Mouse (Mus musculus): Measurements from ENCODE around the gene Lsr. TPM values are rescaled to one million over a fixed set of nuclear protein-coding genes. Genes with fewer than 3 reads are reported as not detected.

Lsr gene
- polyA plus RNA-seq, 1 experiment from 2014 or later = 22.7 TPM

DNA sequence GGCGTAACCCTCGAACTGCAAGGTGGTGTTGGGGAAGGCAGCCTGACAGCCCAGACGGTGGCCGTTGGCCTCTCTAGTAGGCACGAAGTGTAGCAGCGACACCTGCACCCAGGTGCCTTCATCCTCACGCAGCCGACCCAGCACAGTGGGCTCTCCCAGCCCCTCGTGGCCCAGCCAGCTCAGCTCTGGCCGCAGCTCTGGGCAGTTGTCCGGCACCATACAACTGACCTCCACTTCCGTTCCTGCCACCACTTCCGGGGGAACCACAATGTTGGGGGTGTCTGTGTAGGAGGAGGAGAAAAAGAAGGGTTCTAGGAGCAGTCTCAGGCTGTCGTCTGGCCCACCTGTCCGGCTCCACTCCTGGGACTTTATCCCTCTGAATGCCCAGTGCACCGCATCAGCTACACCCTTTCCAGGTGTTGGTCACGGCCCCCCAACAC lies 64.3 kb downstream of the Lsr start:
- H3K4me3 ChIP-seq (ENCODE audit: low read depth, low read length) = peak overlapping the region; percentile 26
- no peaks in the 10 kb centered on the region for H3K27me3 ChIP-seq (replicated peaks; ENCODE audit: control insufficient read depth, insufficient read depth, low read length)
- no peaks in the 10 kb centered on the region for H3K36me3 ChIP-seq (ENCODE audit: control insufficient read depth, insufficient read depth, low read length)
- DNase-seq (ENCODE audit: low spot score) (no peak), ATAC-seq (ENCODE audit: low read depth) (peak; percentile 38; the same call in 1 of the 2 replicates)
- peak overlapping the region; percentile 62 for H3K4me2 ChIP-seq (ENCODE audit: low read depth, low read length)
- no peak overlapping the region for H3K27ac ChIP-seq (replicated peaks; ENCODE audit: low read depth, low read length)
- no peaks in the 10 kb centered on the region for H3K9me3 ChIP-seq (ENCODE audit: control insufficient read depth, low read length)
- no peak overlapping the region for H3K9ac ChIP-seq (ENCODE audit: low read depth, low read length)
- WGBS = 27% methylated on average over 16 of the region's 17 CpGs
- H3K4me1 ChIP-seq (ENCODE audit: control insufficient read depth, insufficient read depth, low read length) = peaks cover 13% of the 10 kb centered on the region

- Histone ChIP-seq H3K36me3 (ENCODE audit: control insufficient read depth, insufficient read depth, low read length) (no peaks in the 10 kb centered on the region), H3K27me3 (replicated peaks; ENCODE audit: control insufficient read depth, insufficient read depth, low read length) (no peaks in the 10 kb centered on the region), H3K9ac (ENCODE audit: low read depth, low read length) (0 out of 2 replicates have a peak overlapping the region, but pooled peaks have one; percentile 20), H3K9me3 (ENCODE audit: control insufficient read depth, low read length) (no peaks in the 10 kb centered on the region), H3K4me2 (ENCODE audit: low read depth, low read length) (peak overlapping the region; percentile 62), H3K4me1 (ENCODE audit: control insufficient read depth, insufficient read depth, low read length) (peaks cover 13% of the 10 kb centered on the region), H3K27ac (replicated peaks; ENCODE audit: low read depth, low read length) (no peak overlapping the region), H3K4me3 (ENCODE audit: low read depth, low read length) (peak overlapping the region; percentile 26)
- WGBS = under 1% methylated on average over 17 of the region's 26 CpGs
- ATAC-seq (ENCODE audit: low read depth) = peak; percentile 77
- peak; percentile 63 for DNase-seq (ENCODE audit: low spot score)
Observed at GRCm38 (mm10) chr7:30908277-30908991, 64.8 kb downstream of the Lsr start.

Other genes starting within 250 kb of the Lsr start
- gene Tmem147, start 243.9 kb downstream of the Lsr start, polyA plus RNA-seq (2014; fragmentation: Nextera tagmentation; extraction: Ambion mirVana) = 212 and 214 TPM in 2 replicates
- gene Gapdhs, start 229.8 kb downstream of the Lsr start, polyA plus RNA-seq (2014; fragmentation: Nextera tagmentation; extraction: Ambion mirVana) = 0.33 and 0.38 TPM in 2 replicates
- 12.4 and 33.7 TPM in 2 replicates for gene Sbsn, start 222.0 kb downstream of the Lsr start, polyA plus RNA-seq (2014; fragmentation: Nextera tagmentation; extraction: Ambion mirVana)
- 123 and 159 TPM in 2 replicates for gene Dmkn, start 209.7 kb downstream of the Lsr start, polyA plus RNA-seq (2014; fragmentation: Nextera tagmentation; extraction: Ambion mirVana)
- gene Krtdap, start 185.6 kb downstream of the Lsr start, polyA plus RNA-seq (2014; fragmentation: Nextera tagmentation; extraction: Ambion mirVana) = 428 and 557 TPM in 2 replicates
- gene Ffar2, start 149.7 kb downstream of the Lsr start, polyA plus RNA-seq (2014; fragmentation: Nextera tagmentation; extraction: Ambion mirVana) = 0.14 and 0.46 TPM in 2 replicates
- not detected in 2 replicates for gene Ffar3, start 117.3 kb downstream of the Lsr start, polyA plus RNA-seq (2014; fragmentation: Nextera tagmentation; extraction: Ambion mirVana)
- gene Ffar1, start 111.9 kb downstream of the Lsr start, polyA plus RNA-seq (2014; fragmentation: Nextera tagmentation; extraction: Ambion mirVana) = not detected in 2 replicates
- gene Cd22, start 93.1 kb downstream of the Lsr start, polyA plus RNA-seq (2014; fragmentation: Nextera tagmentation; extraction: Ambion mirVana) = 0.22 TPM in 1 of 2 replicates, not detected in the other
- 1.3 and 1.4 TPM in 2 replicates for gene Mag, start 58.6 kb downstream of the Lsr start, polyA plus RNA-seq (2014; fragmentation: Nextera tagmentation; extraction: Ambion mirVana)
- gene Hamp2, start 48.8 kb downstream of the Lsr start, polyA plus RNA-seq (2014; fragmentation: Nextera tagmentation; extraction: Ambion mirVana) = 0.97 TPM in 1 of 2 replicates, not detected in the other
- gene Hamp, start 29.4 kb downstream of the Lsr start, polyA plus RNA-seq (2014; fragmentation: Nextera tagmentation; extraction: Ambion mirVana) = not detected in 2 replicates
- 18.3 and 23.8 TPM in 2 replicates for gene Usf2, start 16.7 kb downstream of the Lsr start, polyA plus RNA-seq (2014; fragmentation: Nextera tagmentation; extraction: Ambion mirVana)
- gene Fam187b, start 326 bp upstream of the Lsr start, polyA plus RNA-seq (2014; fragmentation: Nextera tagmentation; extraction: Ambion mirVana) = 1.6 and 2.3 TPM in 2 replicates
- 57.0 and 64.6 TPM in 2 replicates for gene Fxyd5, start 69.0 kb upstream of the Lsr start, polyA plus RNA-seq (2014; fragmentation: Nextera tagmentation; extraction: Ambion mirVana)
- gene Fxyd7, start 78.0 kb upstream of the Lsr start, polyA plus RNA-seq (2014; fragmentation: Nextera tagmentation; extraction: Ambion mirVana) = 37.0 and 40.9 TPM in 2 replicates
- gene Fxyd1, start 83.7 kb upstream of the Lsr start, polyA plus RNA-seq (2014; fragmentation: Nextera tagmentation; extraction: Ambion mirVana) = 113 and 135 TPM in 2 replicates
- 0.86 and 1.6 TPM in 2 replicates for gene Lgi4, start 85.9 kb upstream of the Lsr start, polyA plus RNA-seq (2014; fragmentation: Nextera tagmentation; extraction: Ambion mirVana)
- 48.8 and 71.7 TPM in 2 replicates for gene Fxyd3, start 103.2 kb upstream of the Lsr start, polyA plus RNA-seq (2014; fragmentation: Nextera tagmentation; extraction: Ambion mirVana)
- gene Hpn, start 141.8 kb upstream of the Lsr start, polyA plus RNA-seq (2014; fragmentation: Nextera tagmentation; extraction: Ambion mirVana) = 4.4 and 4.9 TPM in 2 replicates
- 8.5 and 9.4 TPM in 2 replicates for gene Scn1b, start 153.5 kb upstream of the Lsr start, polyA plus RNA-seq (2014; fragmentation: Nextera tagmentation; extraction: Ambion mirVana)
- 65.4 and 65.7 TPM in 2 replicates for gene Gramd1a, start 182.4 kb upstream of the Lsr start, polyA plus RNA-seq (2014; fragmentation: Nextera tagmentation; extraction: Ambion mirVana)

All from embryonic facial prominence, embryonic 14.5 days (tissue).